Mouse (Mus musculus): Measurements from ENCODE around the gene Gm9821. TPM values are rescaled to one million over a fixed set of nuclear protein-coding genes. Genes with fewer than 3 reads are reported as not detected.
A peak's percentile ranks its signal among the peaks of the same experiment; 100 is the strongest.

The Gm9821 gene
- total RNA-seq, 2 experiments from 2014 or later, result not detected

DNA sequence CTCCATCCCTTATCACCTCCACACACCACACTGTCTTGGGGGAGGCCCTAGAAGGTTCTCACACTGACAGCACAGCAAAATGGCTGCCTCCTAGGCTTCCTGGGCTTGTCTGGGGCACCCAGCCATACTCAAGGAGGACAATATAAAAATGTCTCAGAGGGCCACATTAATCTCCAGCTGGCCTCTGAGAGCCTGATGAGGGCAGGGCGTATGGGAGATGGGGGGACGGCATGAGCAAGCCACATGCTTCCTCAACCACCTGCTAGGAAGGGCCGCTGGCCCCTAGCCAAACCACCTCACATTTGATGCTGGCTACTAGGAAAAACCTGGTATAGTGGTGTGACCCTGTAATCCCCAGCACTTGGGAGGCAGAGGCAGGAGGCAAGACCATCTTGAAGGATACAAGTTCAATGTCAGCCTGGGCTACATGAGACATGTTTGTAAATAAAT lies 3.3 kb downstream of the Gm9821 start:
- DNase-seq, result no peak

GRCm38 (mm10) chr2:91949411-91950274 lies 4.1 kb downstream of the Gm9821 start:
- DNase-seq, result peak; percentile 81

DNA sequence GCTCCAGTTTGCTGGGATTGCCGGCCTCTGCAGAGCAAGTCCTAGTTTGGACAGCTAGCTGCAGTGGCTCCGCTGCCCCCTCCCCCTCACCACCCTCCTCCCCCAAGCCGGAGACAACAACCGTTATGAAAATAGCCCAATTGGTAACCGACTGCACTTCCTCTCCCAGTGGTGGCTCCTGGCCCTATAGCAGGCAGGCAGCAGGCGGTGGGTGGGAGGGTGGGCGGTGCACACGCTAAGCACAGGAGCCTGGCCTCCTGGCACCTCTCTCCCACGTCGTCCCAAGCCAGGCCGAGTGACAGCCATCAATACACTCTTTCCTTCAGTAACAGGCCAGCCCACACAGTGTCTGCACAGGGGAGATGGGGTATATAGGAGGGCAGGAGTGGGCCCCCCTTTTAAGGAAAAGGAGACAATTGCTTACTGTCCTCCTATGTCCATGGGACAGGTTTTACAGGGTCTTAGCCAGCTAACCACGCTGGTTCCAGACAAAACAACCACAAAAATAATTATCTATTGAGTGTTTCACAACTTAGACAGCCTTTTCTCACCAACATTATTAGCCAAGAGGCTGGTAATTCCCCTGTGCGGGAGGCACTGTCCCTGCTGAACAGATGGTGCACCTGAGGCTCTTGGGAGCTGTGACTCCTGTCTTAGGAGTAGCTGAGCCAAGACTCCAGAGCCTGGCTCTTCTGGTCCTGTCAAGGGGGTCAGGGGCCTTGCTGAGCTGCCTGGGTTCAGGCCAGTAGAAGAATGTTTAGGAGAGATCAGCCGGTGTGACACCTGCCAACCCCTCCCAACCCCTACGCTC lies 5.0 kb downstream of the Gm9821 start:
- no peak for DNase-seq

DNA sequence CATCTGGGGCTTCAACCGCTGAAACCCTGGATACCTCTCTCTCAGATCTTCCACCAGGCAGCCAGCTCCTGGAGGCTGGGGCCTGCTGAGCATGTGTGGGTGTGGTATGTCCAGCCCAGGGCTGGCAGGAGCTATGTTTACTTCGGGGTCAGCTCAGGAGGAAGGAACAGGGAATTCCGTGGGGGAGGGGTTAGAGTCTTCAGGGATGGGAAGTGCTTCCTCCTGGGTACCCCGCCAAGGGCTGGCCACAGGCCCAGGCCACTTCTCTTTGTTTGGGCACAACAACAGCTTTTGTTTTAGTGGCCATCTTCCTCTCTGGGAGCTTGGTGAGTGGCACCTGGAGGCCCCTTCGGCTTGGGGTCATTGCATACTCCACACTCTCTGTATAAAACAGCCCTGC lies 8.3 kb downstream of the Gm9821 start:
- DNase-seq, result peak; percentile 71

GRCm38 (mm10) chr2:91955121-91955591 lies 9.7 kb downstream of the Gm9821 start:
- no peak for DNase-seq

DNA sequence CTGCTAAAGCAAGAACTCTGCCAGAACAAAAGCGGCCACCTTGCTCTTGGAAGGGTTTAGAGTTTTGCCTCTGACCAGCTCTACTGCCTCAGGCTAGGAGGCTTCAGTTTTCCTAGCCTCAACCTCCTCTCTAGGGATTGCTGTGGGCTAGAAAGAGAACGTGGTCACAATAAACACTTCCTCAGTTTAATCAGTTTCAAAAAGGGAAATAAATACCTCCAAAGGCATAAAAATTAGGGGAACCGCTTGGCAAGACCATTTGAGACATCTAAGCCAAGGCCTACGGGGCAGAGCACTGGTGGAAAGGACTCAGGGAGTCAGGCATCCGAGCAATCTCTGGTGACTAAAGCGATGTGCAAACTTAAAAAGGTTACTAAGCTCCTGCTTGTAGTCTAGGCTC lies 10.4 kb downstream of the Gm9821 start:
- DNase-seq, result no peak

DNA sequence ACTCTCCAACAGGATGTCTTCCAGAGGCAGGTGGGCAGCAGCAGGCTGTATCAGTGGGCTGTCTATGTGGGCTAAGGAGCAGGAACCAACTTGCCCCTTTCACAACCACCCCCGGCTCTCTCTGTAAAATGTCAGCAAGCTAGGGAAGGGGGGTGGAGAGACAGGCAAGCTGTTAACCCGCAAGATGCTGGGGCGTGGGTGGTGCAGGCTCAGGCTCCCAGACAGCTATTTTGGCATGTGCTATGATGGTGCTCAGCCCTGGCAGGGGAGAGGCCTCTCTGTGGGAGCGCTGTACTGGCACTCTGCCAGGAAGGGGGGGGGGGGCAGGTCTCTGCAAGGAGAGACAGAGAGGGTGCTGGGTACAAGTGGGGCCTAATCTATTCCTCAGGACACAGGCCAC lies 11.6 kb downstream of the Gm9821 start:
- peak; percentile 53 for DNase-seq

- DNase-seq, result no peak
Measured at GRCm38 (mm10) chr2:91958049-91958448, 12.5 kb downstream of the Gm9821 start.

DNA sequence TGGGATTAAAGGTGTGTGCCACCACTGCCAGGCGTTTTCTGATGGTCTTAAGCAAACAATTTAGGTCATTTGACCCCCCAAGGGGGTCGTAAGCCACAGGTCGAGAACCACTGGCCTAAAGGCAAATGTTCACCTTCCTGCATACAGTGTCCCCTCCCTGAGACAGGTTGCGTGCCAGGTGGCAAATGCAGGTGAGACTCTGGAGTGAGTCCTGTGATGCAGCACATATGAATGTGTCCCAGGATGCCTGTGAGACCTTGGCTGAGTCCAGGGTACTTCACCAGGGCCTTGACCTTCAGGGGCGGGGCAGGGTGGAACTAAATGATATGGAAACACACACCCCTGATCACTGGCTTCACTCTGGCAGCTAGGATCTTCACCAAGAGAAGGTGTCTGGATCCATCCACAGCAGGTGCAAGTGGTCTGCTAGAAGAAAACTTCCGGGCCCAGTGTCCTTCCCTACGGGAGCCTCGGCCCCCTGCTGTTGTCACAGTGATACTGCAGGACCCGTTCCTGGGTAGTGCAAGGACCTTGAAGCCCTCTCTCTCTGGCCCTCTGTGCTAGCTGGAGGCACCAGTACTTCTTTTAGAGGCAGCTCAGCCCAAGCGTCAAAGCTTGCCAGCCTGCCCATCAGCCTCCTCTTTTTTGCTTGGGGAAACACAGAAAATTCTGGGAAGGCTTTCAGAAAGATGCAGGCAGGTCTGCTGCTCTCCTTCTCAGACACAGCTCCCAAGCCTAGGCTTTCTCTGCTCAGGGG lies 13.4 kb downstream of the Gm9821 start:
- DNase-seq, result peak; percentile 75

- DNase-seq, result no peak
Measured at GRCm38 (mm10) chr2:91959544-91960410, 14.3 kb downstream of the Gm9821 start.

- no peak for DNase-seq
Measured at GRCm38 (mm10) chr2:91960459-91960858, 15.0 kb downstream of the Gm9821 start.

DNA sequence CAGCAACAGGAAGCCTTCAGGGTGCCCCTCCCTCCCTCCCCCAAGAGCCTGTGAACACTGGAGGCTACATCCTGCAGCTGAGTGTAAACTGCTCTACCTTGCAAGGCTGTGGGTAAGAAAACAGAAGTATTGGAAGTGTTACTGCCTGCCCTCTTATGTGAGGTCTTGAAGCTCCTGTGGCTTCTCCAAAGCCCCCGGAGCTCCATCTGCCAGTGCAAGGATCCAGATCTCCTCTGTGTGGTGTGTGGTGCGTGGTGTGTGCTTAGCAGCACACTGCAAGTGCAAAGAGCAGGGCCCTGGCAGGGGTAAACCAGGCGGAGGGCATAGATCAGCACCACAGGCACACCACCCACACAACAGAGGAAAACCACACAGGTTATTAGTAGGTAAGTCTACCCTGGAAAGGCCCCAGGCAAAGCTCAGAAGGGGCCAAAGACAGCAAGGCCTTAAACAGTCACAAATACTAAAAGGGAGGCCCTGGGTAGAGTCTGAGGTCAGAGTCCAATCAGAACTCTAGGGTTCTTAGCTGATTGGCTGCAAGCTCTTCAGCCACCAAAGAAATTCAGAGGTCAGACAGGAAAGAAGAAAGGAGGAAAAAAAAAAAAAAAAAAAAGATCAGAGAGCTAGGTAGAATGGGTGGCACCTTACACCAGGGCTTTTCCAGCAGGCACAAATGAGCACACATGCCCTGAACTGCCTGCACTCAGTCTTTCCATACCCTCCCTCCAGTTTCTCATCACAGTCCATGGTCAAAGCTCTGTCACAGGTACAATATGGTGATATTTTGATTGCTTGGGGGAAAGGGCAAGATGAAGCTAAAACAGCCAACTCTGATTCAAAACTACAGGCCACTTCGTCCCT lies 16.6 kb downstream of the Gm9821 start:
- DNase-seq, result no peak

DNA sequence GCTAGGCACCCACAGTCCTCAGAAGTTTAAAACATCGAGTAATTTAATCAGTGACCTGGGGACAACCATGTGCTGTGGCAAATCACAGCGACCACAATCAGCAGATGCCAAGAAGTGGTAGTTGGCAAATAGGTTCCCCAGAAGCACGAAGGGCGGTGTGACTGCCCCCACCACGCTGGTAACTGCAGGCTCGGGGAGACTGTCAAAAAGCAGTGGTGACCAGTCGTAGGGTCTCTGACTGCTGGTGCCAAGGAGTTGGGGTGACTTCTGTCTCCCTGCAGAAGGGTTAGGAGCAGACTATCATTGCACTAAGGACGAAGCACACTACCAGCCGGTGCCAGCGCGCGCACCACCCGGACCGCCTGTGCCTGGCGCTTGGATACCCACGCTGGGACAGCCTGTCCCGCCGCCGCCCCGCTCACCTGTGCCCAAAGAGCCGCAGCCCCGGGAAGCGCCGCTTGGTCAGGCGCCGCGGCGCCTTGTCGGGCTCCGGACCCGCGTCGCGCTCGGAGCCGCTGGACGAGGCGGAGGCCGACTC lies 17.4 kb downstream of the Gm9821 start:
- peak; percentile 62 for DNase-seq

GRCm38 (mm10) chr2:91963443-91963932 lies 18.0 kb downstream of the Gm9821 start:
- peak; percentile 99 for DNase-seq

DNA sequence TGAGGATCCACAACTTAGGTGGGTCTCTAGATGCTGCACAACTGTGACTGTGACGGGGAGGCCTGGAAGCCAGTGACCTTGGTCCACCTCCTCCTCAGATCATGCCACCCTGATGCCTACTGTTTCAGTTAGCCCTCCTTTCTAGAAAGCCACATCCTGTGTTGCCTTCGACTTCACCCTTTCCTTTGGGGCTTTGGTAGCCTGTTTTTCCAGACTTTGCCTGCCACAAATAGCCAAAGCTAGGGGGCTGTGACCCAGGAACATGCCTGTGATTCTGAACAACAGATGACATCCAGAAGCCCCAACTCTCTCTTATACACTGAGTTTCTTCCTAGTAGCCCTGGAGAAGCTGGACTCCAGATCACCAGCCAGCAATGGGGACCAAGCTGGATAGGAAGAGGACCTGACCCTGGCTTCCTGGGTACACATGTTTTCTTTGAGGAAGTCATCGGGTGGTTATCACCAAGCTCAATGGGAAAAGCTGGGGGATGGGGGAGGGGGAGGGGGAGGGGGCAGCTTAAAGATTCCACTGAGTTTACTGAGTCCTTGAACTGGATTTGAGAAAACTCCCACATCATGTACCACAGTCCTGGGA lies 19.2 kb downstream of the Gm9821 start:
- DNase-seq, result no peak

DNA sequence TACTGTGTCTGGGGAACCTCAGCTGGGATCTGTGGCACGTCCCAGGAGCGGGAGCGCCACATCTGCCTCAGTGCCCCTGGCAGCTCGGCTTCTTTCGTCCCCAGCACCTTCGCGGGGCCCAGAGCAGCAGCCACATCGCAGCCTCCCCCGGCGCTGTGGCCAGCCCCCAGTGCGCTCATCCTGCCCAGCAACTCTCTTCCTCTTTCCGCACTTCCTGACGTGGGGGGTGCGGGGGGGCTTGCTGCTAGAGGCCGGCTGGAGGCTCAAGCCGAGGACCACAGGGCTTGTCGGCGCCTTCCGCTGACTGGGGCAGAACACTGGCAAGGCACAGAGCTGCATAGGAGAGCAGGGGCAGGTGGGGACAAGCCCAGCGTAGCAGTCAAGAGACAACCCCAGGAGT lies 19.9 kb downstream of the Gm9821 start:
- DNase-seq, result peak; percentile 78

- DNase-seq, result no peak
Measured at GRCm38 (mm10) chr2:91966367-91966766, 20.9 kb downstream of the Gm9821 start.

DNA sequence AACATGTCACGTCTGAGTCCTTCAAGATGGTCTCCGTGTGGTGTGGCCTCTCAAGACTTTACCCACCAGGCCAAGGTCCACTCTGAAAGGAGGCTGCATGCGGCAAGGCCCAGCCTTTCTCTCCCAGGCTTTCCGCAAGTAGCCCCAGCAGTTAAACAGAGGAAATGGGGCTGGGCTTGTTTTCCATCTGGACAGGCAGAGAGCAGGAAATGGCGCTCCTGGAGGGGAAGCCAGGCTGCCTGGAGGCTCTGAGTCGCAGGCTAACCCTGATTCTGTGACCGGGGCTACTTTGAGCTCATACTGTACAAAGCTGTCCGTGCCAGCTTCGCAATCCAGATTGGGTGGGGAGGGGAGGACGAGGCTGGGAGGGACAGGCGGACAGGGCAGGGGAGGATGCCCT lies 22.5 kb downstream of the Gm9821 start:
- DNase-seq, result no peak
